Mouse (Mus musculus): ENCODE measurements around the gene Styx. TPM values are rescaled to one million over a fixed set of nuclear protein-coding genes. Genes with fewer than 3 reads are reported as not detected.
"Not testable (repeated sequence)": the region's sequence is repeated elsewhere in the genome, so short reads cannot be mapped to it uniquely, and the experiment has no call there.

Gene Styx
- total RNA-seq, 1 experiment from 2014 or later: 36.2 TPM

GRCm38 (mm10) chr14:45329018-45329588 is 21.8 kb upstream of the Styx start:
- no peak for ATAC-seq (replicated peaks; ENCODE audit: insufficient number of reproducible peaks, low FRiP score, low TSS enrichment, poor library complexity, severe bottlenecking)

- ATAC-seq (replicated peaks; ENCODE audit: insufficient number of reproducible peaks, low FRiP score, low TSS enrichment, poor library complexity, severe bottlenecking): peak; percentile 97
Measured at GRCm38 (mm10) chr14:45329589-45330181, 21.2 kb upstream of the Styx start, which contains the start of gene Psmc6. TSS of gene Psmc6 (plus strand) at chr14:45329788.

DNA sequence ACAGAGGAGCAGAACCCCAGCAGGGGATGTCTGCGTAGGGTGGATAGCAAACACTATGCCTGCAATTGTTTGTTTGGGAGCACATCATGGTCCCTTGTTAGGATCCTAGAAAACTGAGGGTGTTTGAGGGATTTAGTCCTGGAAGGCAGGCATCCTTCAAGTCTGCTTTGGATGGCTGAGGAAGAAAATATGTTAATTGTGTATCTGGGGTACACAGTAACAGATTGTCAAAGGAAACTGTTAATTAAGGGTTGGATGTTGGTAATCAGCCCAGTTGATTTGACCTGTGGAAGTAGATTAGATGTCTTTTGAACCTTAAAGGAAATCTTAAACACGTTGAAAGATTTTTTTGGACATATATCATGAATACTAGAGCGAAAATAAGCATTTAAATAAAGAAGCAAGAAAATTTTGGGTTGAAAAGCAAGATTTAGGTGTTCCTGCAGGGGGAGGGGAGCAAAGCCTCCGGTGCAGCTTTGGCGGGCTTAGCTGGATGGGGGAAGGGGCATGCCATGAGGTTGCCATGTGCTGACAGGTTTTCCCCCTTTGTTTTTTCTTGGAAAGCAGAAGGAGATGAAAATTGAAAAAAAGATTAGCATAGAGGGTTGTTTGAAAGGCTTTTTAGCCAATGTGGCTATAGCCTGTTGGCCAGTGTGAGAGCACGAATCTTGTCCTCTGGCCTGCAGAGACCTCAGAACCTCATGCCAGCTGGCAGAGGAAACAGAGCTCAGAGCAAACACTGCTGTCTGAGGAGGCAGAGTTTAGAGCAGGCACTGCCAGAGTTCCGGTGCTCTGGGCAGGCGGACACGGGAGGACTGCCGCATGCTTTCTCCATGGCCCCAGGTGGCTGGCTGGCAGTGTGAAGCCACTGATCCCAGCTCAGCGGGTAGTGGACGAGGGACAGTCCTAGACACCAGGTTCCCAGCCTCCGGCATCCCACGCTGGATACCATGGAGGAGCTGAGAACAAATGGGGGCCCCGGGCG is 13.6 kb downstream of the Styx start:
- ATAC-seq (replicated peaks; ENCODE audit: insufficient number of reproducible peaks, low FRiP score, low TSS enrichment, poor library complexity, severe bottlenecking): no peak

DNA sequence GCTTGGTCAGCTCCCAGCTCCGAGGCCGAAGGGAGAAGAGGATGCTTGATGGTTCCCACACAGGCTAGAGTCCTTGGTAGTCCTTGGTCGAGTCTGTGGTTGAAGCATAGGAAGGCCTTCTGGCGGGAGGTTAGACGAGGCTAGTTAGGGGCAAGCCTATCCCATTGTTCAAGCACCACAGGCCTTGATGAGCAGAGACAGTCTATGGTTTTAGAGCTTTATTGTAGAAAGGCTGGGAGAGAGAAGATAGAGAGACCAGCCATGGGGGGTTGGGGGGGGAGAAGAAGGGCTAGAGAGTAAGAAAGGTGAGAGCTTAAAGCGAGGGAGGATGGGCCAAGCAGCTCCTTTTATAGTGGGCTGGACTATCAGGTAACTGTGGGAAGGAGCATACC is 14.3 kb downstream of the Styx start:
- ATAC-seq (replicated peaks; ENCODE audit: insufficient number of reproducible peaks, low FRiP score, low TSS enrichment, poor library complexity, severe bottlenecking): no peak

DNA sequence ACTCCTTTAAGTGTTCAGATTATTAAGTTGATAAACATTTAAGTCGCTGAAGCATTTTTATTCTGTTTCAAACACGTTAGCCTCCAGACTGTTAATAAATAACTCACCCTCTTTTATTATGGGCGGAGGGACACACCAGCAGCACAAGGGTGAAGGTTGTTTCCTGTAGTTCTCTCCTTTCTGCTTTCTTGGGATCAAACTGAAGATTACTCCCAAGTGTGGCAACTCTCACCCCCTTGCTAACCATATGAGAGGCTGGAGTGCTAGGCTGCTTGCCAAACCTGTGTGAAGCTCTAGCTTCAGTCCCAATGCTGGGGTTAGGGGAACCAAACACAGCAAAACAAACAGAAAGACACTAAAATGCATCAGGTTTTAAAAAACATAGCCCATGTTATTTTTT is 27.9 kb downstream of the Styx start:
- no peak for ATAC-seq (replicated peaks; ENCODE audit: insufficient number of reproducible peaks, low FRiP score, low TSS enrichment, poor library complexity, severe bottlenecking)

DNA sequence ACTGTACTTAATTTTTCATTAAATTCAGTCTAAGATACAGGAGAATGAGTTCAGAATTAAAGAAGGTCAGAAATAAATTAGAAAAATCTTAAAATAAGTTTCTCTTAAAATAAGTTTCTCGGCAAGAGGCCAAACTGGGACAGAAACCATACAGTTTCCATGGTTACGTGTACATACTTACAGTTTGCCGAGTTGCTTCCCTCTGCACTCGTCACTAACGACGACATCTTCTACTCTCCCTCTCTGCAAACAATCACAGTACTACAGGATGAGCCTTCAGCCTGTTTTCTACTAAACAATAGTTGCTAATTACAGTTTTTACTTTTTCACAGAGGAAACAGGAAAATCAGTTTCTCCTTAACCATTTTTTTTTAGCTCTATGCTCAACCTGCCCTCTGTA is 29.9 kb downstream of the Styx start:
- ATAC-seq (replicated peaks; ENCODE audit: insufficient number of reproducible peaks, low FRiP score, low TSS enrichment, poor library complexity, severe bottlenecking): no peak

- ATAC-seq (replicated peaks; ENCODE audit: insufficient number of reproducible peaks, low FRiP score, low TSS enrichment, poor library complexity, severe bottlenecking): no peak
Measured at GRCm38 (mm10) chr14:45382912-45383311, 32.0 kb downstream of the Styx start.

- ATAC-seq (replicated peaks; ENCODE audit: insufficient number of reproducible peaks, low FRiP score, low TSS enrichment, poor library complexity, severe bottlenecking): peak; percentile 33; the same call in 1 of the 2 replicates
Measured at GRCm38 (mm10) chr14:45385596-45385995, 34.7 kb downstream of the Styx start.

DNA sequence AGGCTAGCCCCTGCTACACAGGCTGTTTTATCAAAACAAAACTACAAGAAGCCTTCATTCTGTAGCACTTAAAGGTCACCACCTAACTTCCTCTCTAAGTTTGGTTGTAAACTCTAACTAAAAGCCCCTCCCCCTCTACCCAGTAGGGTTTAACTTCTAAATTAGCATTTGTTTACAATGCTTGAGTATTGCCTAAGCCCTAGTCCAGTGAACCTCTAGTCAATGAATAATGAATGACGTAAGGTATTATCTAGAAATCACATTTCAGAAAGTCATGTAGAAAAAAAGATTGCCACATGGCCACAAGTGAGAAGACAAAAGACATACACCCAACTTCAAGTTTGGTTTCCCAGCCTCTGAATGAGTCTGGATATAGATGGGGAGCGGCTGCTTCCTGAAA is 36.6 kb downstream of the Styx start:
- ATAC-seq (replicated peaks; ENCODE audit: insufficient number of reproducible peaks, low FRiP score, low TSS enrichment, poor library complexity, severe bottlenecking): peak; percentile 83

GRCm38 (mm10) chr14:45388345-45389181 is 37.7 kb downstream of the Styx start:
- peak; percentile 34 for ATAC-seq (replicated peaks; ENCODE audit: insufficient number of reproducible peaks, low FRiP score, low TSS enrichment, poor library complexity, severe bottlenecking)

DNA sequence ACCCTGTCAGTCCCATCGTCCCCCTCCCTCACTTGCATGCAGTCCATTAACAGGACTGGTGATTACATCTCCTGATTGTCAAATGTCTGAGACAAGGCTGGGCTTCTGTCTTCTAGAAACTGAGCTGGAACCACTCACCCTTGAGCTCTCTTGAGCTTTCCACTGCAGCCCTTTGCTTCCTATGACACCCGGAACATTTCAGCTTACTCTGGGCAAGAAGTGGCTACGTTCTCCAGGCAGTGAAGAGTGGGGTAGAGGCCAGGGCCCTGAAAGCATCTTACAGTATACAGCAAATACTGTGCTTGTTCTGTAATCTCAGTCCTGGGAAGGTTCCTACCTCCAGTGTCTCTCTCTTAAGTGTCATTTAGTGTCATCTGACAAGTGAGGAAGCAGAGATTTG is 38.3 kb downstream of the Styx start:
- ATAC-seq (replicated peaks; ENCODE audit: insufficient number of reproducible peaks, low FRiP score, low TSS enrichment, poor library complexity, severe bottlenecking): no peak

- ATAC-seq (replicated peaks; ENCODE audit: insufficient number of reproducible peaks, low FRiP score, low TSS enrichment, poor library complexity, severe bottlenecking): no peak
Measured at GRCm38 (mm10) chr14:45399836-45400235, 48.9 kb downstream of the Styx start.

DNA sequence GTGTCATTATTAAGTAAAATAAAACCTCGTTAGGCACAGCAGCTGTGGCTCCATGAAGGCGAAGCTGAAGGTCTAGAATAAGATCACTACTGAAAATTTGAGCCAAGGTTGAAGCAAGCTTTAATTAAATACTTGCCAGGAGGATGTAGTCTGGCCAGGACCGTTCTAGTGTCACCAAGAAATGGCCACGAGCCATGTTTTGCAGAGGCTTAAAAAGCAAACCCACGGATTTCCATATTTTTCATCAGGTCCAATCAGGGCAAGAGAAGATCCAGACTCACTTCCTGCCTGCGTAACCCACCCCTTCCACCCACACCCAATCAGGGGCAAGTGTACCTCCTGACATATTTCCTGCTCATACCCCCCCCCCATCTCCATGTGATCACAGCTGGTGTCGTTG is 52.8 kb downstream of the Styx start:
- no peak for ATAC-seq (replicated peaks; ENCODE audit: insufficient number of reproducible peaks, low FRiP score, low TSS enrichment, poor library complexity, severe bottlenecking)

GRCm38 (mm10) chr14:45404813-45405212 is 53.9 kb downstream of the Styx start, which contains the start of gene Gnpnat1:
TSS of gene Gnpnat1 (minus strand) at chr14:45404913.
- ATAC-seq (replicated peaks; ENCODE audit: insufficient number of reproducible peaks, low FRiP score, low TSS enrichment, poor library complexity, severe bottlenecking): not testable (repeated sequence)

DNA sequence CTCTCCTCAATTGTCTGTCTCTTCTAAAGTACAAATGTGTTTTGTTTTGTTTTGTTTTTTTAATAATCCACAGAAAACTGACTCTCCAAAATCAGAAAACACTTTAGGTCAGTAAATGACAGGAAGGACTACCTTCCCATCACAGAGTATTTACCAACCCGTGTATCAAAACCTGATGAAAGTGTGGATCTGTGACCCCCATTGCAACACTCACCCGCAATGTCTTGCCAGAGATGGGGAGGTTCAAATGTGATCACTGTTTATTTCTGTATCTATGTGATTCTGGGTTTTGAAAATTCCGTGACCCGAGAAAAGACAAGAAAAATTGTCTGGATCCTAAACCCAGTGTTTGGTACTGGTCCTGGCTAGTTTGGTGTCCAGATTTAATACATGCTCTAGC is 65.4 kb downstream of the Styx start:
- no peak for ATAC-seq (replicated peaks; ENCODE audit: insufficient number of reproducible peaks, low FRiP score, low TSS enrichment, poor library complexity, severe bottlenecking)

DNA sequence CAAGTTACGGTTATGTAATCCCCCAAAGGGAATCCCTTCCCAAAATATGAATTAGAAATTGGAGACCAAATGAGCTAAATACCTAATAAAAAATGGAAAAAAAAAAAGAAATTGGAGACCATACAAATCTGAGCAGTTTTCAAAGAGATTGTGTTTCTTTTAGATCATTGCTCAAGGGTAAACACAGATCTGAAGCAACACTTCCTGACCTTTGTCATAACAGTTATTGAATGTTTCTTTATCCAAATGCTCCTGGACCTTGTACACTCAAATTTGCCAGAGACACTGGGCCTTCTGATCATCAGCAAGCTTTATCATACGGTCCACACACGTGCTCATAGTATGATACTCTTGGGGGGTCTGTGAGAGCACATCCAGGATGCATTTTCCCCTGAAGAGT is 67.7 kb downstream of the Styx start:
- ATAC-seq (replicated peaks; ENCODE audit: insufficient number of reproducible peaks, low FRiP score, low TSS enrichment, poor library complexity, severe bottlenecking): no peak

- no peak for ATAC-seq (replicated peaks; ENCODE audit: insufficient number of reproducible peaks, low FRiP score, low TSS enrichment, poor library complexity, severe bottlenecking)
Measured at GRCm38 (mm10) chr14:45419323-45419722, 68.4 kb downstream of the Styx start.

- ATAC-seq (replicated peaks; ENCODE audit: insufficient number of reproducible peaks, low FRiP score, low TSS enrichment, poor library complexity, severe bottlenecking): no peak
Measured at GRCm38 (mm10) chr14:45422371-45422770, 71.5 kb downstream of the Styx start.

DNA sequence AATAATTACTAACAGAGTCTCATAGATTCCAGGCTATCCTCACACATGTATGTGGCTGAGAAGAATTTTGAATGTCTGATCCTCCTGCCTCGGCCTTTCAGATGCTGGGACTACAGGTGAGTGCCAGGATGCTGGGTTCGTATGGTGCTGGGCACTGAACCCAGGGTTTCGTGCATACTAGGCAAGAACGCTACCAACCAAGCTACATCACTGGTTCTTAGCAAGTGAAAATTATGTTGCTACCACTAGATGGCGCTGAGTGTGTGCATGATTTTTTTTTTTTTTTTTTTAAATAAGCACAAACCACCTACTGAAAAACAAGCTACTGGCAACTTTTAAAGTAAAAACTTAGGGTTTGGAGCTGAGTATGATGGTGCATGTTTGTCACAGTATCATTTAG is 72.3 kb downstream of the Styx start:
- 0 out of 2 replicates have a peak, but pooled peaks have one; percentile 47 for ATAC-seq (replicated peaks; ENCODE audit: insufficient number of reproducible peaks, low FRiP score, low TSS enrichment, poor library complexity, severe bottlenecking)

All from monocyte, adult 5-6 weeks (primary cell).